Mouse (Mus musculus) lung, embryonic 14.5 days (tissue): ENCODE measurements around the gene Bhlha9. TPM values are rescaled to one million over a fixed set of nuclear protein-coding genes. Genes with fewer than 3 reads are reported as not detected.

ENCODE experiments used
- ATAC-seq: fragments of 200-750 bp; cut with Nextera tagmentation; 2 replicates; pipeline ENCODE4 v1.8.0; 2017; ENCODE audit warnings: mild to moderate bottlenecking, moderate TSS enrichment, moderate library complexity; ENCODE audit not compliant: insufficient read depth
- DNase-seq: peaks from one replicate; pipeline ENCODE4 v3.0.0-alpha.2; 2015
- H3K27ac ChIP-seq: fragments of 300-500 bp; sonication (generic); 2 replicates; pipeline ENCODE4 v1.5.1; 2014; ENCODE audit warnings: low read depth, mild to moderate bottlenecking, moderate library complexity
- H3K27me3 ChIP-seq: fragments of 300-500 bp; sonication (generic); 2 replicates; pipeline ENCODE4 v1.6.1; 2014; ENCODE audit warnings: low read length, control low read depth; ENCODE audit not compliant: insufficient read depth
- H3K36me3 ChIP-seq: fragments of 300-500 bp; sonication (generic); 2 replicates; pipeline ENCODE4 v1.6.1; 2014; ENCODE audit warnings: control low read depth; ENCODE audit not compliant: insufficient read depth
- H3K4me1 ChIP-seq: fragments of 300-500 bp; sonication (generic); 2 replicates; pipeline ENCODE4 v1.6.1; 2014; ENCODE audit warnings: antibody characterized with exemption, control low read depth; ENCODE audit not compliant: insufficient read depth
- H3K4me2 ChIP-seq: fragments of 300-500 bp; sonication (generic); 2 replicates; pipeline ENCODE4 v1.6.1; 2014; ENCODE audit warnings: mild to moderate bottlenecking
- H3K4me3 ChIP-seq: fragments of 300-500 bp; sonication (generic); 2 replicates; pipeline ENCODE4 v1.5.1; 2014; ENCODE audit warnings: low read depth, low read length
- H3K9ac ChIP-seq: fragments of 300-500 bp; sonication (generic); 2 replicates; pipeline ENCODE4 v1.6.1; 2014
- H3K9me3 ChIP-seq: fragments of 300-500 bp; sonication (generic); 2 replicates; pipeline ENCODE4 v1.6.1; 2016; ENCODE audit warnings: low read depth, low read length, control low read depth
- CTCF ChIP-seq: IDR thresholded peaks from 2 replicates; pipeline ENCODE4 v1.5.1; 2016; ENCODE audit warnings: antibody characterized with exemption, low read depth
- WGBS: fragments of 180-500 bp; shearing (Covaris S2); extraction: QIAGEN DNeasy Blood & Tissue Kit; methylation state at CpG from one replicate; pipeline ENCODE4 v1.1.7; 2014; 5-methylcytosine and 5-hydroxymethylcytosine counted together
- polyA plus RNA-seq: library from polyadenylated mRNA; unstranded; fragments of >200 nt; fragmentation: Nextera tagmentation; extraction: Ambion mirVana; gene quantifications from 2 replicates; pipeline ENCODE4 v1.2.1, GENCODE M21; 2014

Bhlha9 gene
- polyA plus RNA-seq, 1 experiment from 2014 or later, result not detected

- Histone ChIP-seq H3K4me2 (no peak overlapping the region), H3K4me1 (no peaks in the 10 kb centered on the region), H3K27ac (no peak overlapping the region), H3K36me3 (no peaks in the 10 kb centered on the region), H3K27me3 (no peaks in the 10 kb centered on the region), H3K4me3 (no peak overlapping the region), H3K9me3 (no peaks in the 10 kb centered on the region), H3K9ac (no peak overlapping the region)
- no peak for DNase-seq
- WGBS, result 59% methylated on average over 2 of the region's 2 CpGs
- TF ChIP-seq CTCF, result no peak
- no peak for ATAC-seq
Measured at GRCm38 (mm10) chr11:76685604-76686003, 13.3 kb downstream of the Bhlha9 start.

- Histone ChIP-seq H3K36me3 (no peaks in the 10 kb centered on the region), H3K4me2 (no peak overlapping the region), H3K9me3 (no peaks in the 10 kb centered on the region), H3K9ac (no peak overlapping the region), H3K4me3 (no peak overlapping the region), H3K27me3 (no peaks in the 10 kb centered on the region), H3K4me1 (no peaks in the 10 kb centered on the region), H3K27ac (no peak overlapping the region)
- DNase-seq, result no peak
- no peak for ATAC-seq
- WGBS, result 76% methylated on average over 3 of the region's 3 CpGs
- no peak for TF ChIP-seq CTCF
Measured at GRCm38 (mm10) chr11:76692096-76692495, 19.8 kb downstream of the Bhlha9 start.

- no peaks in the 10 kb centered on the region for H3K4me1 ChIP-seq
- 64% methylated on average over 6 of the region's 6 CpGs for WGBS
Measured at GRCm38 (mm10) chr11:76695810-76696209, 23.5 kb downstream of the Bhlha9 start.

GRCm38 (mm10) chr11:76699626-76700025 lies 27.4 kb downstream of the Bhlha9 start:
- Histone ChIP-seq H3K36me3 (no peaks in the 10 kb centered on the region), H3K4me2 (peak overlapping the region; percentile 36; the same call in 1 of the 2 replicates), H3K4me1 (no peaks in the 10 kb centered on the region), H3K4me3 (no peak overlapping the region), H3K9me3 (no peaks in the 10 kb centered on the region), H3K27me3 (no peaks in the 10 kb centered on the region), H3K27ac (no peak overlapping the region), H3K9ac (no peak overlapping the region)
- no peak for TF ChIP-seq CTCF
- ATAC-seq (no peak), DNase-seq (no peak)
- 44% methylated on average over 8 of the region's 9 CpGs for WGBS

More at GRCm38 (mm10) chr11:76695810-76696209, 23.5 kb downstream of the Bhlha9 start:
- H3K36me3 ChIP-seq, result no peaks in the 10 kb centered on the region
- ATAC-seq, result no peak
- no peaks in the 10 kb centered on the region for H3K27me3 ChIP-seq
- H3K4me3 ChIP-seq, result no peak overlapping the region
- H3K9me3 ChIP-seq, result no peaks in the 10 kb centered on the region
- no peak for DNase-seq
- H3K27ac ChIP-seq, result no peak overlapping the region
- no peak for TF ChIP-seq CTCF
- no peak overlapping the region for H3K4me2 ChIP-seq
- no peak overlapping the region for H3K9ac ChIP-seq

- DNase-seq, result no peak
- WGBS, result 82% methylated on average over 3 of the region's 3 CpGs
Measured at GRCm38 (mm10) chr11:76707656-76708055, 35.4 kb downstream of the Bhlha9 start.

GRCm38 (mm10) chr11:76708066-76708465 lies 35.8 kb downstream of the Bhlha9 start:
- no peak for TF ChIP-seq CTCF
- Histone ChIP-seq H3K27me3 (no peaks in the 10 kb centered on the region), H3K27ac (no peak overlapping the region), H3K4me2 (no peak overlapping the region), H3K9ac (no peak overlapping the region), H3K36me3 (no peaks in the 10 kb centered on the region), H3K4me1 (no peaks in the 10 kb centered on the region), H3K4me3 (no peak overlapping the region), H3K9me3 (no peaks in the 10 kb centered on the region)
- WGBS, result 86% methylated on average over 1 of the region's 1 CpGs
- peak; percentile 14 for DNase-seq
- ATAC-seq, result no peak

More at GRCm38 (mm10) chr11:76707656-76708055, 35.4 kb downstream of the Bhlha9 start:
- Histone ChIP-seq H3K36me3 (no peaks in the 10 kb centered on the region), H3K9ac (no peak overlapping the region), H3K4me1 (no peaks in the 10 kb centered on the region), H3K4me3 (no peak overlapping the region), H3K27ac (no peak overlapping the region), H3K27me3 (no peaks in the 10 kb centered on the region), H3K9me3 (no peaks in the 10 kb centered on the region), H3K4me2 (no peak overlapping the region)
- TF ChIP-seq CTCF, result no peak
- ATAC-seq, result no peak

- TF ChIP-seq CTCF, result no peak
- H3K9ac ChIP-seq, result no peak overlapping the region
- 32% methylated on average over 1 of the region's 1 CpGs for WGBS
- H3K4me1 ChIP-seq, result no peaks in the 10 kb centered on the region
- no peaks in the 10 kb centered on the region for H3K27me3 ChIP-seq
- no peaks in the 10 kb centered on the region for H3K9me3 ChIP-seq
- H3K27ac ChIP-seq, result no peak overlapping the region
- DNase-seq, result no peak
- H3K4me2 ChIP-seq, result no peak overlapping the region
- no peaks in the 10 kb centered on the region for H3K36me3 ChIP-seq
- no peak overlapping the region for H3K4me3 ChIP-seq
- no peak for ATAC-seq
Measured at GRCm38 (mm10) chr11:76708881-76709280, 36.6 kb downstream of the Bhlha9 start.
